Mouse (Mus musculus) cortical plate, adult 2 months (tissue): ENCODE measurements around the gene Dhdh.

Source experiments
- CTCF ChIP-seq: fragments of 200-500 bp; IDR thresholded peaks from 2 replicates; pipeline ENCODE4 v1.5.1; 2011; ENCODE audit warnings: mild to moderate bottlenecking, control low read depth, low read length; ENCODE audit not compliant: insufficient read depth; ENCODE audit errors: extremely low read depth
- POLR2A ChIP-seq: fragments of 200-500 bp; IDR thresholded peaks from 2 replicates; pipeline ENCODE4 v1.6.1; 2011; ENCODE audit warnings: mild to moderate bottlenecking, low read length, control low read depth; ENCODE audit not compliant: insufficient read depth; ENCODE audit errors: extremely low read depth

DNA sequence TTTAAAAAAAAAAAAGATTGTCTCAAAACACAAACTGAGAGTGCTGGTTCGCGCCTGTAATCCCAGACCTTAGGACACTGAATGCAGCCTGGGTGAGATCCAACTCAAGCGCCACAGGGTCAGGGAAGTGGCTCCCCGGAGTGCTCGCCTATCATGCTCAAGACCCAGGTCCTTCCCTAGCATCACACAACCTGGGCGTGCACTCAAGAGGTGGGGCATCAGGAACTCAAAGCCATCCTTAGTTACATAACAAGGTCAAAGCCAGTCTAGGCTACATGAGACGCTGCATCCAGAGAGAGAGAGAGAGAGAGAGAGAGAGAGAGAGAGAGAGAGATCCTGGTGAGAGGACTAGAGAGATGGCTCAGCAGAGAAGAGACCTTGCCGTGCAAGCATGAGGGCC, 62.0 kb downstream of the Dhdh start:
- TF ChIP-seq CTCF (no peak), POLR2A (no peak)
